Mouse (Mus musculus) spleen, postnatal 0 days (tissue): ENCODE measurements around the gene Acot10. TPM values are rescaled to one million over a fixed set of nuclear protein-coding genes. Genes with fewer than 3 reads are reported as not detected.

ENCODE experiments used
- polyA plus RNA-seq: library from polyadenylated mRNA; unstranded; fragments of >200 nt; fragmentation: Nextera tagmentation; extraction: Ambion mirVana; gene quantifications from 2 replicates; pipeline ENCODE4 v1.2.1, GENCODE M21; 2015

Acot10 gene
- 0.11 TPM in 1 of 2 replicates, not detected in the other for polyA plus RNA-seq

DNA sequence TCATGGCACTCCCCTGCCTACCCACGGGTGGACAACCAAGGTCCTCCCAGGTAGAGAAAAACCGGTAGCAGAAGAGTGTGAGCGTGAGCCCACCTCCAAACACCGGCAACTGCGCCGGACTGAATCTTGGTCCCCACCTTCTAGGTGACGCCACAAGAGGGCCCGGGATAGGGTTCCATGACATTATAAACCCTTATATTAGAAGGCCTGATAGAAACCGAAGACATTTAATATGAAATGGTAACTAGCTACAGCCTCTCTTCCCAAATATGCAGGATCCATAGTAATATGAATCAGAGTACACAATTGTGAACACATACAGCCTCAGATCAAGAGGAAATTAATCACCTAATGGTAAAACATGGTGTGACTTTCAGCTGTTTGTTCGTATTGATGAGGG lies at the start of gene Acot10:
Gene Acot10 (minus strand): TSS at position 101 of the 400 bp plus-strand sequence.

Other genes starting within 250 kb of the Acot10 start
- not detected in 2 replicates for gene Cdh12, start 217.5 kb downstream of the Acot10 start, polyA plus RNA-seq